Mouse (Mus musculus): ENCODE measurements at regions not wholly inside any gene's neighbourhood (a gene's known extent, or its start where the extent isn't known, plus 50 kb on each side); places are given as distances from the start of the nearest gene placed in this dataset.

GRCm38 (mm10) chr3:39933372-39933771 lies 597.7 kb upstream of the Intu start:
- no peak for TF ChIP-seq POLR2A (IDR thresholded peaks at IDR 0.05; ENCODE audit: borderline replicate concordance, extremely low read depth, insufficient read depth, insufficient read length)
- 0 out of 2 replicates have a peak, but pooled peaks cover 2% of the 10 kb centered on the region for H3K4me1 ChIP-seq (ENCODE audit: control insufficient read depth, insufficient read depth, low read length)
- ATAC-seq (ENCODE audit: low FRiP score, low read depth) (no peak), DNase-seq (ENCODE audit: low spot score) (no peak)
- no peak overlapping the region for H3K4me2 ChIP-seq (replicated peaks; ENCODE audit: low read depth, low read length, severe bottlenecking)
- H3K27ac ChIP-seq (replicated peaks; ENCODE audit: low read depth, low read length), result no peak overlapping the region
- no peak overlapping the region for H3K9ac ChIP-seq (ENCODE audit: low read depth, low read length, severe bottlenecking)
- WGBS, result 80% methylated on average over 3 of the region's 3 CpGs
- H3K27me3 ChIP-seq (ENCODE audit: control insufficient read depth, insufficient read depth, low read length), result no peaks in the 10 kb centered on the region
- H3K9me3 ChIP-seq (ENCODE audit: control insufficient read depth, low read length), result no peaks in the 10 kb centered on the region
- H3K4me3 ChIP-seq (replicated peaks; ENCODE audit: low read length), result no peak overlapping the region
- H3K36me3 ChIP-seq (ENCODE audit: control insufficient read depth, insufficient read depth, low read length), result no peaks in the 10 kb centered on the region

- Histone ChIP-seq H3K9me3 (ENCODE audit: control insufficient read depth, low read length) (no peaks in the 10 kb centered on the region), H3K27ac (replicated peaks; ENCODE audit: low read depth, low read length) (no peak overlapping the region), H3K9ac (ENCODE audit: low read depth, low read length, severe bottlenecking) (no peak overlapping the region), H3K4me2 (replicated peaks; ENCODE audit: low read depth, low read length, severe bottlenecking) (no peak overlapping the region), H3K27me3 (ENCODE audit: control insufficient read depth, insufficient read depth, low read length) (no peaks in the 10 kb centered on the region), H3K4me3 (replicated peaks; ENCODE audit: low read length) (no peak overlapping the region), H3K36me3 (ENCODE audit: control insufficient read depth, insufficient read depth, low read length) (no peaks in the 10 kb centered on the region), H3K4me1 (ENCODE audit: control insufficient read depth, insufficient read depth, low read length) (0 out of 2 replicates have a peak, but pooled peaks cover 2% of the 10 kb centered on the region)
- DNase-seq (ENCODE audit: low spot score) (no peak), ATAC-seq (ENCODE audit: low FRiP score, low read depth) (no peak)
- 94% methylated on average over 3 of the region's 3 CpGs for WGBS
- no peak for TF ChIP-seq POLR2A (IDR thresholded peaks at IDR 0.05; ENCODE audit: borderline replicate concordance, extremely low read depth, insufficient read depth, insufficient read length)
These were observed 593.3 kb upstream of the Intu start for GRCm38 (mm10) chr3:39937719-39938278.

- DNase-seq (ENCODE audit: low spot score) (peak; percentile 75), ATAC-seq (ENCODE audit: low FRiP score, low read depth) (no peak)
- H3K27ac ChIP-seq (replicated peaks; ENCODE audit: low read depth, low read length), result no peak overlapping the region
- H3K4me1 ChIP-seq (ENCODE audit: control insufficient read depth, insufficient read depth, low read length), result no peaks in the 10 kb centered on the region
- H3K9ac ChIP-seq (ENCODE audit: low read depth, low read length, severe bottlenecking), result no peak overlapping the region
- H3K9me3 ChIP-seq (ENCODE audit: control insufficient read depth, low read length), result no peaks in the 10 kb centered on the region
- WGBS, result 75% methylated on average over 3 of the region's 3 CpGs
- H3K4me3 ChIP-seq (replicated peaks; ENCODE audit: low read length), result no peak overlapping the region
- no peaks in the 10 kb centered on the region for H3K36me3 ChIP-seq (ENCODE audit: control insufficient read depth, insufficient read depth, low read length)
- no peak overlapping the region for H3K4me2 ChIP-seq (replicated peaks; ENCODE audit: low read depth, low read length, severe bottlenecking)
- no peak for TF ChIP-seq POLR2A (IDR thresholded peaks at IDR 0.05; ENCODE audit: borderline replicate concordance, extremely low read depth, insufficient read depth, insufficient read length)
- H3K27me3 ChIP-seq (ENCODE audit: control insufficient read depth, insufficient read depth, low read length), result no peaks in the 10 kb centered on the region
These were observed 586.5 kb upstream of the Intu start for GRCm38 (mm10) chr3:39944581-39944980.

- H3K4me1 ChIP-seq (ENCODE audit: control insufficient read depth, insufficient read depth, low read length), result no peaks in the 10 kb centered on the region
- no peaks in the 10 kb centered on the region for H3K36me3 ChIP-seq (ENCODE audit: control insufficient read depth, insufficient read depth, low read length)
- 65% methylated on average over 2 of the region's 2 CpGs for WGBS
- peaks cover 12% of the 10 kb centered on the region for H3K9me3 ChIP-seq (ENCODE audit: control insufficient read depth, low read length)
- DNase-seq (ENCODE audit: low spot score) (no peak), ATAC-seq (ENCODE audit: low FRiP score, low read depth) (no peak)
- TF ChIP-seq POLR2A (IDR thresholded peaks at IDR 0.05; ENCODE audit: borderline replicate concordance, extremely low read depth, insufficient read depth, insufficient read length), result no peak
- H3K27me3 ChIP-seq (ENCODE audit: control insufficient read depth, insufficient read depth, low read length), result no peaks in the 10 kb centered on the region
- no peak overlapping the region for H3K9ac ChIP-seq (ENCODE audit: low read depth, low read length, severe bottlenecking)
- H3K4me3 ChIP-seq (replicated peaks; ENCODE audit: low read length), result no peak overlapping the region
- no peak overlapping the region for H3K27ac ChIP-seq (replicated peaks; ENCODE audit: low read depth, low read length)
- no peak overlapping the region for H3K4me2 ChIP-seq (replicated peaks; ENCODE audit: low read depth, low read length, severe bottlenecking)
These were observed 579.0 kb upstream of the Intu start for GRCm38 (mm10) chr3:39952103-39952502.

- H3K4me3 ChIP-seq (replicated peaks; ENCODE audit: low read length), result no peak overlapping the region
- no peaks in the 10 kb centered on the region for H3K4me1 ChIP-seq (ENCODE audit: control insufficient read depth, insufficient read depth, low read length)
- WGBS, result 64% methylated on average over 1 of the region's 1 CpGs
- DNase-seq (ENCODE audit: low spot score) (no peak), ATAC-seq (ENCODE audit: low FRiP score, low read depth) (no peak)
- TF ChIP-seq POLR2A (IDR thresholded peaks at IDR 0.05; ENCODE audit: borderline replicate concordance, extremely low read depth, insufficient read depth, insufficient read length), result no peak
- peaks cover 14% of the 10 kb centered on the region for H3K9me3 ChIP-seq (ENCODE audit: control insufficient read depth, low read length)
- H3K36me3 ChIP-seq (ENCODE audit: control insufficient read depth, insufficient read depth, low read length), result no peaks in the 10 kb centered on the region
- no peaks in the 10 kb centered on the region for H3K27me3 ChIP-seq (ENCODE audit: control insufficient read depth, insufficient read depth, low read length)
- H3K27ac ChIP-seq (replicated peaks; ENCODE audit: low read depth, low read length), result no peak overlapping the region
- no peak overlapping the region for H3K9ac ChIP-seq (ENCODE audit: low read depth, low read length, severe bottlenecking)
- no peak overlapping the region for H3K4me2 ChIP-seq (replicated peaks; ENCODE audit: low read depth, low read length, severe bottlenecking)
These were observed 578.5 kb upstream of the Intu start for GRCm38 (mm10) chr3:39952556-39952955.
